ENCODE assay signal across 12 mouse cellular contexts in genomic region chr4:53238314-53239259, GRCm38 (mm10).
DNase-seq lines count a peak whose midpoint lies in the region; ATAC-seq and TF ChIP-seq lines count a peak whose summit lies in the region.
"Had no signal": no experiment of that assay in that cellular context is flagged by ENCODE, and none has a peak within 500 bp of the region (broad histone marks: within the 10 kb centered on the region; RNA-seq: fewer than 3 reads in every experiment).

No protein-coding gene starts in this region.

- no peak overlapping the region for H3K4me2 ChIP-seq in heart, embryonic 16.5 days (ENCODE audit: low read depth, low read length)
- no peak overlapping the region for H3K4me2 ChIP-seq in stomach, embryonic 15.5 days
- H3K4me2 ChIP-seq in stomach, postnatal 0 days (replicated peaks; ENCODE audit: low read depth) = no peak overlapping the region

- 72% methylated on average over 14 of the region's 14 CpGs for whole genome bisulfite sequencing in heart, embryonic 16.5 days
- 77% methylated on average over 14 of the region's 14 CpGs for WGBS in stomach, embryonic 15.5 days
- 78% methylated on average over 14 of the region's 14 CpGs for WGBS in stomach, postnatal 0 days

- H3K4me3 ChIP-seq in heart, embryonic 16.5 days (ENCODE audit: low read length) = no peak overlapping the region
- H3K4me3 ChIP-seq in stomach, embryonic 15.5 days (replicated peaks) = no peak overlapping the region
- H3K4me3 ChIP-seq in stomach, postnatal 0 days (ENCODE audit: low read depth, low read length) = no peak overlapping the region
- H3K4me3 ChIP-seq: gastrocnemius, adult 2 months had no signal

- H3K9me3 ChIP-seq in heart, embryonic 16.5 days (replicated peaks; ENCODE audit: control insufficient read depth, low read length) = no peaks in the 10 kb centered on the region
- H3K9me3 ChIP-seq in stomach, embryonic 15.5 days = no peaks in the 10 kb centered on the region
- no peaks in the 10 kb centered on the region for H3K9me3 ChIP-seq in stomach, postnatal 0 days (ENCODE audit: control insufficient read depth, low read length)

- no peaks in the 10 kb centered on the region for H3K27me3 ChIP-seq in heart, embryonic 16.5 days (ENCODE audit: control insufficient read depth, insufficient read depth, low read length)
- no peaks in the 10 kb centered on the region for H3K27me3 ChIP-seq in stomach, embryonic 15.5 days (replicated peaks)
- H3K27me3 ChIP-seq in stomach, postnatal 0 days (ENCODE audit: control insufficient read depth, insufficient read depth, low read length) = no peaks in the 10 kb centered on the region

- TF ChIP-seq CTCF in stomach, postnatal 0 days (IDR thresholded peaks at IDR 0.05; ENCODE audit: low read depth) = no peak

- no peak for TF ChIP-seq EP300 in stomach, postnatal 0 days (optimal IDR thresholded peaks at IDR 0.05)

- no peak overlapping the region for H3K9ac ChIP-seq in heart, embryonic 16.5 days (ENCODE audit: low read length)
- no peak overlapping the region for H3K9ac ChIP-seq in stomach, embryonic 15.5 days
- no peak overlapping the region for H3K9ac ChIP-seq in stomach, postnatal 0 days (ENCODE audit: low read length)

- H3K4me1 ChIP-seq in heart, embryonic 16.5 days (ENCODE audit: control insufficient read depth, insufficient read depth, low read length) = no peaks in the 10 kb centered on the region
- H3K4me1 ChIP-seq in stomach, embryonic 15.5 days = no peaks in the 10 kb centered on the region
- H3K4me1 ChIP-seq in stomach, postnatal 0 days (replicated peaks; ENCODE audit: control insufficient read depth, insufficient read depth) = no peaks in the 10 kb centered on the region

- peak; percentile 72 for ATAC-seq in heart, embryonic 16.5 days (replicated peaks; ENCODE audit: extremely low read depth, insufficient read depth, low FRiP score)
- ATAC-seq in stomach, embryonic 15.5 days (ENCODE audit: insufficient read depth, low FRiP score, low read depth) = 0 out of 2 replicates have a peak, but pooled peaks have one; percentile 22
- no peak for ATAC-seq in stomach, postnatal 0 days (ENCODE audit: low FRiP score, low TSS enrichment)
- ATAC-seq in hematopoietic stem cell, adult 5-6 weeks (replicated peaks in 1 of 2; ENCODE audit: insufficient read depth in 1 of 2, low FRiP score in 2 of 2, low TSS enrichment in 1 of 2, low read depth in 1 of 2, poor library complexity in 2 of 2, severe bottlenecking in 2 of 2) = peak; percentile 96 to 97
- peak; percentile 66; the same call in 1 of the 2 replicates for ATAC-seq in neutrophil, adult 5-6 weeks (ENCODE audit: extremely low read depth, insufficient number of reproducible peaks, low FRiP score, poor library complexity, severe bottlenecking)

- no peaks in the 10 kb centered on the region for H3K36me3 ChIP-seq in heart, embryonic 16.5 days (ENCODE audit: control insufficient read depth, insufficient read depth)
- no peaks in the 10 kb centered on the region for H3K36me3 ChIP-seq in stomach, embryonic 15.5 days
- no peaks in the 10 kb centered on the region for H3K36me3 ChIP-seq in stomach, postnatal 0 days (ENCODE audit: control insufficient read depth, insufficient read depth, low read length)

- no peak overlapping the region for H3K27ac ChIP-seq in heart, embryonic 16.5 days (ENCODE audit: low read length)
- no peak overlapping the region for H3K27ac ChIP-seq in stomach, embryonic 15.5 days
- no peak overlapping the region for H3K27ac ChIP-seq in stomach, postnatal 0 days (replicated peaks)
- H3K27ac ChIP-seq: gastrocnemius, adult 2 months had no signal

- no peak for DNase-seq in heart, adult 9 months (ENCODE audit: low spot score in 2 of 2)
- DNase-seq in stomach, postnatal 0 days (ENCODE audit: low spot score) = no peak
- no peak for DNase-seq in spleen, postnatal 14 days (ENCODE audit: low spot score in 2 of 2)
- no peak for DNase-seq in kidney, adult 9 months
- DNase-seq: cerebellum, adult 11 months; gastrocnemius, adult 2 months; lung, adult 18-20 months; thymus, postnatal 14 days had no signal
